Mouse (Mus musculus) kidney, adult 8-10 months (tissue): ENCODE data around the gene Pnpla3.

Source experiments
- DNase-seq, 2 experiments: peaks; one replicate each; pipeline ENCODE4 v3.0.0; 2022

Pnpla3 gene

GRCm38 (mm10) chr15:84218783-84219271, 51.2 kb downstream of the Pnpla3 start:
- no peak for DNase-seq

- no peak for DNase-seq
Measured at GRCm38 (mm10) chr15:84221539-84221938, 53.9 kb downstream of the Pnpla3 start.

GRCm38 (mm10) chr15:84223423-84223822, 55.8 kb downstream of the Pnpla3 start:
- no peak for DNase-seq

- no peak for DNase-seq
Measured at GRCm38 (mm10) chr15:84224779-84225178, 57.1 kb downstream of the Pnpla3 start.

GRCm38 (mm10) chr15:84226918-84227317, 59.3 kb downstream of the Pnpla3 start:
- DNase-seq = no peak

GRCm38 (mm10) chr15:84230661-84231060, 63.0 kb downstream of the Pnpla3 start:
- DNase-seq = no peak

GRCm38 (mm10) chr15:84231113-84231712, 63.6 kb downstream of the Pnpla3 start:
- DNase-seq = no peak

GRCm38 (mm10) chr15:84231721-84232561, 64.3 kb downstream of the Pnpla3 start, which contains the start of gene Parvb:
TSS of gene Parvb (plus strand) at chr15:84232043.
- DNase-seq = peak; percentile 40 to 43

- no peak for DNase-seq
Measured at GRCm38 (mm10) chr15:84232609-84233008, 65.0 kb downstream of the Pnpla3 start.

GRCm38 (mm10) chr15:84234794-84235581, 67.4 kb downstream of the Pnpla3 start:
- no peak for DNase-seq

- DNase-seq = peak; percentile 63 to 69
Measured at GRCm38 (mm10) chr15:84235646-84236045, 68.0 kb downstream of the Pnpla3 start.
